Mouse (Mus musculus) left cerebral cortex, adult 18-20 months (tissue): ENCODE data around the gene Il4ra. TPM values are rescaled to one million over a fixed set of nuclear protein-coding genes. Genes with fewer than 3 reads are reported as not detected.

Experiments
- DNase-seq, 2 experiments: peaks; one replicate each; pipeline ENCODE4 v3.0.0; 2021 to 2022; ENCODE audit warnings: low spot score in 2 of 2, mixed read lengths in 1 of 2
- total RNA-seq, 2 experiments: library from RNA; stranded (reverse); gene quantifications; 2 replicates each; pipeline ENCODE4 v1.2.3; 2021

Gene Il4ra
- total RNA-seq, 2 experiments from 2014 or later: 9.0 to 9.2 TPM

DNA sequence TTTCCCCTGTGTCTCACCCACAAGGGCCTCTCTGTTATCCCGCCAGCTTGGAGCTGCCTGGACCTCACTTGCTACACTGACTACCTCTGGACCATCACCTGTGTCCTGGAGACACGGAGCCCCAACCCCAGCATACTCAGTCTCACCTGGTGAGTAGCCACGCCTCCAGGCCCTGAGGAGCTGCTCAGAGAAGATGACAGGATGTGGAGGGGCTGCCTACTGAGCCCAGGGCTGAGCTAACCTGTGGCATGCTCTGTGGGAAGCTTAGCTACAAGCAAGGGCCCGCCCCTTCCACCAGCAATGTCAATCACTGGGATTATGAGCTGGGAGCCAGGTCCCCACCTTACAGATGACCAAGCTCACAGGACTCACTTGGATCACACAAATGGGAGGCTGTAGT is 73.3 kb downstream of the Il4ra start:
- DNase-seq: no peak

GRCm38 (mm10) chr7:125625829-125626228 is 73.9 kb downstream of the Il4ra start:
- no peak for DNase-seq

Other genes with a start within 250 kb of the Il4ra start
- gene Kdm8, start 107.4 kb upstream of the Il4ra start, total RNA-seq: 1 to 10 TPM; 4.5 TPM
- gene Nsmce1, start 60.5 kb upstream of the Il4ra start, total RNA-seq: 10 to 100 TPM; 12.1 to 13.4 TPM
- gene Il21r, start 51.3 kb downstream of the Il4ra start, total RNA-seq: 1 to 10 TPM; 1.2 to 1.5 TPM
- 100 to 1,000 TPM in 1 of 2 experiments, 10 to 100 TPM in 1; 97.5 to 101 TPM for gene Gtf3c1, start 155.7 kb downstream of the Il4ra start, total RNA-seq
- gene D430042O09Rik, start 155.8 kb downstream of the Il4ra start, total RNA-seq: 10 to 100 TPM; 29.2 to 35.2 TPM